Mouse (Mus musculus) hindbrain, embryonic 10.5 days (tissue): Measurements from ENCODE around the gene Cand1. TPM values are rescaled to one million over a fixed set of nuclear protein-coding genes. Genes with fewer than 3 reads are reported as not detected.

Experiments used
- DNase-seq: peaks from one replicate; pipeline ENCODE4 v3.0.0-alpha.2; 2017; ENCODE audit warnings: low spot score
- H3K27ac ChIP-seq: fragments of 300-500 bp; sonication (generic); 2 replicates; pipeline ENCODE4 v1.5.1; 2016; ENCODE audit warnings: mild to moderate bottlenecking, moderate library complexity
- H3K27me3 ChIP-seq: fragments of 300-500 bp; sonication (generic); 2 replicates; pipeline ENCODE4 v1.6.1; 2016; ENCODE audit warnings: mild to moderate bottlenecking; ENCODE audit not compliant: poor library complexity, insufficient read depth, severe bottlenecking
- H3K36me3 ChIP-seq: fragments of 300-500 bp; sonication (generic); 2 replicates; pipeline ENCODE4 v1.6.1; 2016; ENCODE audit warnings: mild to moderate bottlenecking, moderate library complexity
- H3K4me1 ChIP-seq: fragments of 300-500 bp; sonication (generic); replicated peaks from 2 replicates; pipeline ENCODE4 v1.6.1; 2016; ENCODE audit warnings: mild to moderate bottlenecking
- H3K4me3 ChIP-seq: fragments of 300-500 bp; sonication (generic); 2 replicates; pipeline ENCODE4 v1.5.1; 2016; ENCODE audit warnings: mild to moderate bottlenecking, moderate library complexity
- H3K9me3 ChIP-seq: fragments of 300-500 bp; sonication (generic); 2 replicates; pipeline ENCODE4 v1.6.1; 2016; ENCODE audit warnings: mild to moderate bottlenecking, moderate library complexity
- WGBS: fragments of 180-500 bp; shearing (Covaris S2); methylation state at CpG from one replicate; pipeline ENCODE4 v1.1.7; 2016; 5-methylcytosine and 5-hydroxymethylcytosine counted together
- polyA plus RNA-seq: library from polyadenylated mRNA; unstranded; fragments of >200 nt; fragmentation: Nextera tagmentation; extraction: Ambion mirVana; gene quantifications from 2 replicates; pipeline ENCODE4 v1.2.1, GENCODE M21; 2016

Gene Cand1
- polyA plus RNA-seq, 1 experiment from 2014 or later: 96.5 TPM

- Histone ChIP-seq H3K4me3 (peak overlapping the region; percentile 97), H3K27me3 (no peaks in the 10 kb centered on the region), H3K27ac (peak overlapping the region; percentile 99), H3K9me3 (no peaks in the 10 kb centered on the region), H3K36me3 (peaks cover 32% of the 10 kb centered on the region), H3K4me1 (peaks cover 20% of the 10 kb centered on the region)
- peak; percentile 69 for DNase-seq
- under 1% methylated on average over 54 of the region's 54 CpGs for WGBS
Measured at GRCm38 (mm10) chr10:119238985-119239631, 747 bp downstream of the Cand1 start.

- no peak overlapping the region for H3K27ac ChIP-seq
- 87% methylated on average over 5 of the region's 5 CpGs for WGBS
- H3K36me3 ChIP-seq: peaks cover 41% of the 10 kb centered on the region
- DNase-seq: no peak
- peaks cover 16% of the 10 kb centered on the region for H3K4me1 ChIP-seq
- no peaks in the 10 kb centered on the region for H3K9me3 ChIP-seq
- H3K4me3 ChIP-seq: no peak overlapping the region
- no peaks in the 10 kb centered on the region for H3K27me3 ChIP-seq
Measured at GRCm38 (mm10) chr10:119231526-119231925, 8.3 kb downstream of the Cand1 start.

- WGBS: 91% methylated on average over 4 of the region's 4 CpGs
- H3K9me3 ChIP-seq: no peaks in the 10 kb centered on the region
- H3K27me3 ChIP-seq: no peaks in the 10 kb centered on the region
- DNase-seq: no peak
- peaks cover 16% of the 10 kb centered on the region for H3K4me1 ChIP-seq
- no peak overlapping the region for H3K27ac ChIP-seq
- H3K4me3 ChIP-seq: no peak overlapping the region
- H3K36me3 ChIP-seq: peaks cover 45% of the 10 kb centered on the region
Measured at GRCm38 (mm10) chr10:119230703-119231102, 9.2 kb downstream of the Cand1 start.

- no peak overlapping the region for H3K4me3 ChIP-seq
- H3K27me3 ChIP-seq: no peaks in the 10 kb centered on the region
- DNase-seq: no peak
- peaks cover 45% of the 10 kb centered on the region for H3K36me3 ChIP-seq
- WGBS: 75% methylated on average over 5 of the region's 5 CpGs
- H3K9me3 ChIP-seq: no peaks in the 10 kb centered on the region
- peaks cover 16% of the 10 kb centered on the region for H3K4me1 ChIP-seq
- H3K27ac ChIP-seq: no peak overlapping the region
Measured at GRCm38 (mm10) chr10:119230074-119230669, 9.7 kb downstream of the Cand1 start.

GRCm38 (mm10) chr10:119223686-119224085, 16.2 kb downstream of the Cand1 start:
- H3K36me3 ChIP-seq: peaks cover 81% of the 10 kb centered on the region
- peaks cover 7% of the 10 kb centered on the region; the same call in 1 of the 2 replicates for H3K4me1 ChIP-seq
- 83% methylated on average over 4 of the region's 4 CpGs for WGBS
- H3K27ac ChIP-seq: no peak overlapping the region
- H3K27me3 ChIP-seq: no peaks in the 10 kb centered on the region
- no peak for DNase-seq
- no peak overlapping the region for H3K4me3 ChIP-seq
- no peaks in the 10 kb centered on the region for H3K9me3 ChIP-seq

- 66% methylated on average over 5 of the region's 5 CpGs for WGBS
- no peak overlapping the region for H3K4me3 ChIP-seq
- H3K27me3 ChIP-seq: no peaks in the 10 kb centered on the region
- H3K27ac ChIP-seq: no peak overlapping the region
- no peaks in the 10 kb centered on the region for H3K9me3 ChIP-seq
- DNase-seq: no peak
- H3K36me3 ChIP-seq: peaks cover 87% of the 10 kb centered on the region
- H3K4me1 ChIP-seq: peaks cover 7% of the 10 kb centered on the region; the same call in 1 of the 2 replicates
Measured at GRCm38 (mm10) chr10:119221631-119222030, 18.2 kb downstream of the Cand1 start.

- no peak overlapping the region for H3K27ac ChIP-seq
- no peak overlapping the region for H3K4me3 ChIP-seq
- no peak for DNase-seq
- H3K36me3 ChIP-seq: peaks cover 87% of the 10 kb centered on the region
- no peaks in the 10 kb centered on the region for H3K9me3 ChIP-seq
- WGBS: 78% methylated on average over 11 of the region's 11 CpGs
- H3K4me1 ChIP-seq: peaks cover 7% of the 10 kb centered on the region; the same call in 1 of the 2 replicates
- no peaks in the 10 kb centered on the region for H3K27me3 ChIP-seq
Measured at GRCm38 (mm10) chr10:119219415-119219814, 20.4 kb downstream of the Cand1 start.

- Histone ChIP-seq H3K27me3 (no peaks in the 10 kb centered on the region), H3K4me1 (peaks cover 7% of the 10 kb centered on the region; the same call in 1 of the 2 replicates), H3K4me3 (no peak overlapping the region), H3K27ac (no peak overlapping the region), H3K9me3 (no peaks in the 10 kb centered on the region), H3K36me3 (peaks cover 87% of the 10 kb centered on the region)
- 95% methylated on average over 15 of the region's 15 CpGs for WGBS
- DNase-seq: no peak
Measured at GRCm38 (mm10) chr10:119218274-119219080, 21.4 kb downstream of the Cand1 start.

- Histone ChIP-seq H3K4me3 (no peak overlapping the region), H3K9me3 (no peaks in the 10 kb centered on the region), H3K4me1 (no peaks in the 10 kb centered on the region), H3K27me3 (no peaks in the 10 kb centered on the region), H3K36me3 (peaks cover 100% of the 10 kb centered on the region), H3K27ac (no peak overlapping the region)
- WGBS: 92% methylated on average over 5 of the region's 5 CpGs
- DNase-seq: no peak
Measured at GRCm38 (mm10) chr10:119212443-119212842, 27.4 kb downstream of the Cand1 start.

- H3K9me3 ChIP-seq: no peaks in the 10 kb centered on the region
- no peaks in the 10 kb centered on the region for H3K4me1 ChIP-seq
- H3K27me3 ChIP-seq: no peaks in the 10 kb centered on the region
- H3K27ac ChIP-seq: no peak overlapping the region
- no peak for DNase-seq
- no peak overlapping the region for H3K4me3 ChIP-seq
- H3K36me3 ChIP-seq: peaks cover 100% of the 10 kb centered on the region
- WGBS: 94% methylated on average over 11 of the region's 11 CpGs
Measured at GRCm38 (mm10) chr10:119211251-119211650, 28.6 kb downstream of the Cand1 start.

- WGBS: 98% methylated on average over 8 of the region's 8 CpGs
- Histone ChIP-seq H3K4me3 (no peak overlapping the region), H3K36me3 (peaks cover 100% of the 10 kb centered on the region), H3K4me1 (no peaks in the 10 kb centered on the region), H3K27me3 (no peaks in the 10 kb centered on the region), H3K9me3 (no peaks in the 10 kb centered on the region), H3K27ac (no peak overlapping the region)
- no peak for DNase-seq
Measured at GRCm38 (mm10) chr10:119206309-119206932, 33.4 kb downstream of the Cand1 start.

GRCm38 (mm10) chr10:119205229-119205628, 34.6 kb downstream of the Cand1 start:
- DNase-seq: no peak

More at GRCm38 (mm10) chr10:119205229-119205628, 34.6 kb downstream of the Cand1 start:
- Histone ChIP-seq H3K9me3 (no peaks in the 10 kb centered on the region), H3K27me3 (no peaks in the 10 kb centered on the region), H3K4me1 (no peaks in the 10 kb centered on the region), H3K36me3 (peaks cover 100% of the 10 kb centered on the region), H3K27ac (no peak overlapping the region), H3K4me3 (no peak overlapping the region)
- WGBS: 92% methylated on average over 5 of the region's 5 CpGs
